Mouse (Mus musculus) midbrain, postnatal 0 days (tissue): ENCODE measurements around the gene Tox2. TPM values are rescaled to one million over a fixed set of nuclear protein-coding genes. Genes with fewer than 3 reads are reported as not detected.

Source experiments
- ATAC-seq: fragments of 200-750 bp; cut with Nextera tagmentation; 2 replicates; pipeline ENCODE4 v1.8.0; 2017; ENCODE audit warnings: moderate number of reproducible peaks, mild to moderate bottlenecking, moderate TSS enrichment, moderate library complexity; ENCODE audit not compliant: low FRiP score
- DNase-seq: peaks from one replicate; pipeline ENCODE4 v3.0.0-alpha.2; 2015; ENCODE audit warnings: low spot score
- H3K27ac ChIP-seq: fragments of 300-500 bp; sonication (generic); 2 replicates; pipeline ENCODE4 v1.5.1; 2014; ENCODE audit warnings: low read depth, mild to moderate bottlenecking, low read length, mixed read lengths
- H3K27me3 ChIP-seq: fragments of 300-500 bp; sonication (generic); 2 replicates; pipeline ENCODE4 v1.6.1; 2014; ENCODE audit warnings: low read length, control low read depth, mixed read lengths; ENCODE audit not compliant: insufficient read depth
- H3K36me3 ChIP-seq: fragments of 300-500 bp; sonication (generic); 2 replicates; pipeline ENCODE4 v1.6.1; 2014; ENCODE audit warnings: low read length, control low read depth, mixed read lengths; ENCODE audit not compliant: insufficient read depth
- H3K4me1 ChIP-seq: fragments of 300-500 bp; sonication (generic); 2 replicates; pipeline ENCODE4 v1.6.1; 2014; ENCODE audit warnings: mild to moderate bottlenecking, control low read depth, antibody characterized with exemption, low read length, mixed read lengths; ENCODE audit not compliant: insufficient read depth
- H3K4me2 ChIP-seq: fragments of 300-500 bp; sonication (generic); 2 replicates; pipeline ENCODE4 v1.6.1; 2014; ENCODE audit warnings: low read depth, mild to moderate bottlenecking, low read length, mixed read lengths; ENCODE audit not compliant: poor library complexity, severe bottlenecking
- H3K4me3 ChIP-seq: fragments of 300-500 bp; sonication (generic); 2 replicates; pipeline ENCODE4 v1.5.1; 2014; ENCODE audit warnings: low read depth, mild to moderate bottlenecking, low read length, moderate library complexity
- H3K9ac ChIP-seq: fragments of 300-500 bp; sonication (generic); replicated peaks from 2 replicates; pipeline ENCODE4 v1.6.1; 2014; ENCODE audit warnings: mild to moderate bottlenecking, low read length, moderate library complexity, mixed read lengths; ENCODE audit not compliant: poor library complexity, severe bottlenecking
- H3K9me3 ChIP-seq: fragments of 300-500 bp; sonication (generic); 2 replicates; pipeline ENCODE4 v1.6.1; 2016; ENCODE audit warnings: low read length, control low read depth
- CTCF ChIP-seq: IDR thresholded peaks from 2 replicates; pipeline ENCODE4 v1.5.1; 2016; ENCODE audit warnings: antibody characterized with exemption, mild to moderate bottlenecking
- WGBS: fragments of 180-500 bp; shearing (Covaris S2); extraction: QIAGEN DNeasy Blood & Tissue Kit; methylation state at CpG from one replicate; pipeline ENCODE4 v1.1.7; 2014; 5-methylcytosine and 5-hydroxymethylcytosine counted together
- polyA plus RNA-seq: library from polyadenylated mRNA; unstranded; fragments of >200 nt; fragmentation: Nextera tagmentation; extraction: Ambion mirVana; gene quantifications from 2 replicates; pipeline ENCODE4 v1.2.1, GENCODE M21; 2015
- total RNA-seq: library from RNA; depleted of rRNA; stranded (reverse); fragments of >200 nt; gene quantifications from 2 replicates; pipeline ENCODE4 v1.2.3, GENCODE M21; 2014

The Tox2 gene
- total and polyA plus RNA-seq, 2 experiments from 2014 or later: 7.6 to 64.7 TPM

- no peaks in the 10 kb centered on the region for H3K4me1 ChIP-seq
- WGBS: 15% methylated on average over 3 of the region's 3 CpGs
These were observed 12.9 kb upstream of the Tox2 start for GRCm38 (mm10) chr2:163190004-163190441.

GRCm38 (mm10) chr2:163192485-163192884 is 10.4 kb upstream of the Tox2 start:
- 57% methylated on average over 6 of the region's 6 CpGs for WGBS
- no peak for TF ChIP-seq CTCF
- DNase-seq (no peak), ATAC-seq (no peak)
- Histone ChIP-seq H3K4me2 (no peak overlapping the region), H3K4me1 (0 out of 2 replicates have a peak, but pooled peaks cover 3% of the 10 kb centered on the region), H3K27ac (no peak overlapping the region), H3K27me3 (no peaks in the 10 kb centered on the region), H3K9me3 (no peaks in the 10 kb centered on the region), H3K36me3 (no peaks in the 10 kb centered on the region), H3K9ac (no peak overlapping the region), H3K4me3 (no peak overlapping the region)

More at GRCm38 (mm10) chr2:163190004-163190441, 12.9 kb upstream of the Tox2 start:
- DNase-seq (no peak), ATAC-seq (peak; percentile 23; the same call in 1 of the 2 replicates)
- Histone ChIP-seq H3K4me2 (no peak overlapping the region), H3K27ac (no peak overlapping the region), H3K9ac (no peak overlapping the region), H3K36me3 (no peaks in the 10 kb centered on the region), H3K4me3 (no peak overlapping the region), H3K9me3 (no peaks in the 10 kb centered on the region), H3K27me3 (no peaks in the 10 kb centered on the region)
- no peak for TF ChIP-seq CTCF

- no peak for ATAC-seq
- H3K9ac ChIP-seq: no peak overlapping the region
- H3K4me1 ChIP-seq: 0 out of 2 replicates have a peak, but pooled peaks cover 3% of the 10 kb centered on the region
- H3K36me3 ChIP-seq: no peaks in the 10 kb centered on the region
- 34% methylated on average over 2 of the region's 2 CpGs for WGBS
- no peak for TF ChIP-seq CTCF
- H3K9me3 ChIP-seq: no peaks in the 10 kb centered on the region
- no peak overlapping the region for H3K4me3 ChIP-seq
- DNase-seq: no peak
- no peak overlapping the region for H3K27ac ChIP-seq
- no peaks in the 10 kb centered on the region; the same call in 1 of the 2 replicates for H3K27me3 ChIP-seq
- no peak overlapping the region for H3K4me2 ChIP-seq
These were observed 8.9 kb upstream of the Tox2 start for GRCm38 (mm10) chr2:163194015-163194414.

GRCm38 (mm10) chr2:163194543-163194942 is 8.4 kb upstream of the Tox2 start:
- no peak for ATAC-seq

GRCm38 (mm10) chr2:163195106-163195833 is 7.7 kb upstream of the Tox2 start:
- Histone ChIP-seq H3K4me3 (no peak overlapping the region), H3K36me3 (no peaks in the 10 kb centered on the region), H3K27ac (no peak overlapping the region), H3K9me3 (no peaks in the 10 kb centered on the region), H3K9ac (no peak overlapping the region), H3K27me3 (no peaks in the 10 kb centered on the region; the same call in 1 of the 2 replicates), H3K4me2 (no peak overlapping the region), H3K4me1 (0 out of 2 replicates have a peak, but pooled peaks cover 3% of the 10 kb centered on the region)
- TF ChIP-seq CTCF: no peak
- no peak for ATAC-seq
- DNase-seq: no peak
- 33% methylated on average over 6 of the region's 6 CpGs for WGBS

More at GRCm38 (mm10) chr2:163194543-163194942, 8.4 kb upstream of the Tox2 start:
- 65% methylated on average over 5 of the region's 5 CpGs for WGBS
- 0 out of 2 replicates have a peak, but pooled peaks cover 3% of the 10 kb centered on the region for H3K4me1 ChIP-seq
- no peak overlapping the region for H3K27ac ChIP-seq
- DNase-seq: no peak
- H3K27me3 ChIP-seq: no peaks in the 10 kb centered on the region; the same call in 1 of the 2 replicates
- H3K9me3 ChIP-seq: no peaks in the 10 kb centered on the region
- H3K4me3 ChIP-seq: no peak overlapping the region
- no peak for TF ChIP-seq CTCF
- H3K4me2 ChIP-seq: no peak overlapping the region
- H3K9ac ChIP-seq: no peak overlapping the region
- no peaks in the 10 kb centered on the region for H3K36me3 ChIP-seq

GRCm38 (mm10) chr2:163195834-163196145 is 7.1 kb upstream of the Tox2 start:
- WGBS: 19% methylated on average over 6 of the region's 6 CpGs
- TF ChIP-seq CTCF: no peak
- H3K4me3 ChIP-seq: no peak overlapping the region
- no peak overlapping the region for H3K4me2 ChIP-seq
- H3K4me1 ChIP-seq: 0 out of 2 replicates have a peak, but pooled peaks cover 3% of the 10 kb centered on the region
- no peaks in the 10 kb centered on the region for H3K36me3 ChIP-seq
- no peaks in the 10 kb centered on the region; the same call in 1 of the 2 replicates for H3K27me3 ChIP-seq
- no peak overlapping the region for H3K9ac ChIP-seq
- DNase-seq (peak; percentile 51), ATAC-seq (peak; percentile 52; the same call in 1 of the 2 replicates)
- H3K9me3 ChIP-seq: no peaks in the 10 kb centered on the region
- H3K27ac ChIP-seq: no peak overlapping the region
